Mouse (Mus musculus): Measurements from ENCODE around the gene Cdh6. TPM values are rescaled to one million over a fixed set of nuclear protein-coding genes. Genes with fewer than 3 reads are reported as not detected.

Gene Cdh6
- total RNA-seq, 2 experiments from 2014 or later = 21.0 to 24.4 TPM

- DNase-seq = no peak
Observed at GRCm38 (mm10) chr15:13066765-13067164, 106.7 kb downstream of the Cdh6 start.

GRCm38 (mm10) chr15:13063633-13064032 is 109.8 kb downstream of the Cdh6 start:
- DNase-seq = no peak

- DNase-seq = no peak
Observed at GRCm38 (mm10) chr15:13057728-13058127, 115.7 kb downstream of the Cdh6 start.

GRCm38 (mm10) chr15:13057302-13057701 is 116.2 kb downstream of the Cdh6 start:
- no peak for DNase-seq

- no peak for DNase-seq
Observed at GRCm38 (mm10) chr15:13047910-13048309, 125.6 kb downstream of the Cdh6 start.

GRCm38 (mm10) chr15:13034436-13034835 is 139.0 kb downstream of the Cdh6 start:
- DNase-seq = no peak

- DNase-seq = no peak
Observed at GRCm38 (mm10) chr15:13030641-13031040, 142.8 kb downstream of the Cdh6 start.

- no peak for DNase-seq
Observed at GRCm38 (mm10) chr15:13027513-13027912, 146.0 kb downstream of the Cdh6 start.

- no peak for DNase-seq
Observed at GRCm38 (mm10) chr15:13016756-13017357, 156.6 kb downstream of the Cdh6 start.

- no peak for DNase-seq
Observed at GRCm38 (mm10) chr15:13008803-13009202, 164.7 kb downstream of the Cdh6 start.

- no peak for DNase-seq
Observed at GRCm38 (mm10) chr15:13005934-13006333, 167.5 kb downstream of the Cdh6 start.

- DNase-seq = no peak
Observed at GRCm38 (mm10) chr15:13001549-13001948, 171.9 kb downstream of the Cdh6 start.

GRCm38 (mm10) chr15:12994563-12995359 is 178.7 kb downstream of the Cdh6 start:
- DNase-seq = no peak

Measured in adrenal gland, postnatal 36 days (tissue).